Mouse (Mus musculus) spleen, embryonic (tissue): Measurements from ENCODE around the gene Adgrg3.
"Not testable (repeated sequence)": the region's sequence is repeated elsewhere in the genome, so short reads cannot be mapped to it uniquely, and the experiment has no call there.

Experiments used
- CTCF ChIA-PET: fragments of 350-600 bp; sonication (Branson Sonifier 250); formaldehyde crosslinking; loops from one replicate; lab custom pipeline; 2022; lab: Charles Lee

Gene Adgrg3

DNA sequence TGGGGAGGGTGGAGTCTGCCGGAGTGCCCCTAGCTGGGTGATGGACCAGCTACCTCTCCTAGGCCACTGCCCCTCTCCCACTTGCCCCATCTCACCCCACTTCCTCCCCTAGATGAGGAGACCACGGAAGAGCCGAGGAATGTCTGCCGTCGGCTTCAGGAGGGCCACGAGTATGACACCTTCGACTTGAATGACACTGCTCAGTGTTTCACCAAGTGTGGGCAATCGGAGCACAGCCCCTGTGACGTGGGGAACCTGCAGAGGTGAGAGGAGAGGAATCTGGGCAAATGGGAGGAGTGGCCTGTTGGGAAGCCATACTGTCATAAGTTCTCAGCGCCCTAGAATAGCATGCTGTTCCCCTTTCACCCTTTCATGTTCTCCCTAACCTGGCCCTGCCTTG is 3.3 kb downstream of the Adgrg3 start:
- CTCF ChIA-PET = no interaction called here

DNA sequence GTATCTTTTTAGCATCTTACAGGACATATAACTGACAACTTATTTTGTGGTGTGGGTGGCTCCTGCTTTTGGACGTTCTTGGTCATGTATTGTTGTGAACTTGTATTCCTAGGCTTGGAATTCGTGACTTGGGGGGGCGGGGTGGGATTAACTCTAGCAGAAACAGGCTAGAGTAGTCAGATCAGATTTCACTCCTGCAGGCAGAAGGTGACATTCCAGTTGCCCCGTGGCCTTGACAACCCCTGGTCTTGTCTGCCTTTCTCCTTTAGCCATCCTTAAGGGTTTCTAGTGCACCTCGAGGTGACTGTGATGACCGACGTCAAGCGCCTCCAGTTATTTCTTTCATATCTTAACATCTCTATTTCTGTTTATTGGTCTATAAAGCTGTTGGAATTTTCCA is 5.7 kb downstream of the Adgrg3 start:
- CTCF ChIA-PET = no interaction called here

DNA sequence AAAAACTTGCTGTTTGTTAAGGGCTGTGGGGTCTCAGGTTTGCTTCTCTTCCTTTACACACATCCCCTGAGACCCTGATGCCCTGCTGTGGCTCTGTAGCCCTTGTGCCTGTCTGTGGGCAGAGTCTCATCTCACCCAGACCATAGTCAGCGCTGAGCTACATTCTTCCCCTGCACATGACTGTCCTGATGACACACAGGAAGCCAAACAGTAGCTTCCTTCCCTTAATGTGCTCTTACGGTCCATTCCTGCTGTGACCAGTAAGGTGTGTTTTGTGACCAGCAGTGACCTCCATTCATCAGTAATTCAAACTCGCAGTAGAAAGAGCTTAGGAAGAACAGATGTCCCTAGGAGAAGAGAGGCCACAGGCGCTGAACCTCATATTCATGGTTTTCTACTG is 6.9 kb downstream of the Adgrg3 start:
- CTCF ChIA-PET = no interaction called here

DNA sequence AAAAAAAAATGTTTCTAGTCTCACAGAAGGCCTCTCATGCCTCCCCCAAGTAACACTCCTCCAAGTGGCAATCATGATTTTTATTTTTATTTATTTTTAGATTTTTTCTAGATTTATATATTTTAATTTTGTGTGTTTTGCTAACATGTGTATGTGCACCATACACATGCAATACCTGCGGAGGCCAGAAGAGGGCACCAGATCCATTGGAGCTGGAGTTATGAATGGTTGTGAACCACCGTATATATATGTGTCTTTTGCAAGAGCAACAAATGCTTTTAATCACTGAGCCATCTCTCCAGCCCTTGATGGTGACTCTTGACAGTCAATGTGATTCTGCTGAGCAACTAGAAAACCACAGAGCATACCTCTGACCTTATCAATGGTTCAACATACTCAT is 7.9 kb downstream of the Adgrg3 start:
- CTCF ChIA-PET = no interaction called here

DNA sequence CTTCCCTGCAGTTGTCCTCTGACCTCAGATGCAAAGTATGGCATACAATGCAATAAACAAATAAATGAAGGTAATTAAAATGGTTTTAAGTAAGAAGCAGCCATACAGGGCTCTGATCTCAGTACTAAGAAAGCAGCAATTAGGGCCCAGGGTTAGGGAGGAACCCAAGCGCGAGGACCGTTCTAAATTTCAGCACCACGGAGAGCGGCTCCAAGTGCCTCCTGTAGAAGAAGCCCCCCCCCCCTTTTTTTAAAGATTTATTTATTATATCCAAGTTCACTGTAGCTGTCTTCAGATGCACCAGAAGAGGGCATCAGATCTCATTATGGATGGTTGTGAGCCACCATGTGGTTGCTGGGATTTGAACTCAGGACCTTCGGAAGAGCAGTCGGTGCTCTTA is 10.9 kb downstream of the Adgrg3 start:
- CTCF ChIA-PET = not testable (repeated sequence)

DNA sequence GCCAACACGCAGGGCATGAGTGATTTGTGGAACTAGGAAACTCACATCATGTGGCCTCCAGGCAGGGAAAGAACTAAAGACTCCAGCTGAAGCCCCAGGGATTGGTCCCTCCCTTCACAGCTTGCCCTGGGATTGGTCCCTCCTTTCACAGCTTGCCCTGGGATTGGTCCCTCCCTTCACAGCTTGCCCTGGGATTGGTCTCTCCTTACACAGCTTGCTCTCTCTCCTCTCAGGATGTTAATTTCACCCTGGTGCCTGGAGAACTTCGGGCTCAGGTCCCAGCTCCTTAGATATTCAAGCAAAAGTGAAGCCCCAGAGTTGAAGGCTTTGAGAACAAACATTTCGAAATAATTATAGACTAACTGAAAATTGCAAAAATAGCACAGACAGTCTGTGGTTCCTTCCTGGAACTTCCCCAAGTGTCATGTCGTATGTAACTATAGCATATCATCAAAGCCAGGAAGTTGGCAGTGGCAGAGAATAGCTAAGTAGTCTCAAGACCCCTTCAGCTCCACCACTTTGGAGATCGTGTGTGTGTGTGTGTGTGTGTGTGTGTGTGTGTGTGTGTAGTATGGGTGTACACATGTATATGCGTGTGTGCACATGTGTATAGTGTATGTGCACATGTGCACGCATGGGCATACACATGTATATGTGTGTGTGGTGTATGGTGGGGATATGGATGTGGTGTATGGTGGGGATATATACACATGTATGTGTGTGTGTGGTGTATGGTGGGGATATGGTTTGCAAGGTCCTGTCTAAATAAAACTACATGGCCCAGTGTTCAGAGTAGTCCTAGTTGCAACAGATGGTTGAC is 19.8 kb downstream of the Adgrg3 start:
- CTCF ChIA-PET = no interaction called here

DNA sequence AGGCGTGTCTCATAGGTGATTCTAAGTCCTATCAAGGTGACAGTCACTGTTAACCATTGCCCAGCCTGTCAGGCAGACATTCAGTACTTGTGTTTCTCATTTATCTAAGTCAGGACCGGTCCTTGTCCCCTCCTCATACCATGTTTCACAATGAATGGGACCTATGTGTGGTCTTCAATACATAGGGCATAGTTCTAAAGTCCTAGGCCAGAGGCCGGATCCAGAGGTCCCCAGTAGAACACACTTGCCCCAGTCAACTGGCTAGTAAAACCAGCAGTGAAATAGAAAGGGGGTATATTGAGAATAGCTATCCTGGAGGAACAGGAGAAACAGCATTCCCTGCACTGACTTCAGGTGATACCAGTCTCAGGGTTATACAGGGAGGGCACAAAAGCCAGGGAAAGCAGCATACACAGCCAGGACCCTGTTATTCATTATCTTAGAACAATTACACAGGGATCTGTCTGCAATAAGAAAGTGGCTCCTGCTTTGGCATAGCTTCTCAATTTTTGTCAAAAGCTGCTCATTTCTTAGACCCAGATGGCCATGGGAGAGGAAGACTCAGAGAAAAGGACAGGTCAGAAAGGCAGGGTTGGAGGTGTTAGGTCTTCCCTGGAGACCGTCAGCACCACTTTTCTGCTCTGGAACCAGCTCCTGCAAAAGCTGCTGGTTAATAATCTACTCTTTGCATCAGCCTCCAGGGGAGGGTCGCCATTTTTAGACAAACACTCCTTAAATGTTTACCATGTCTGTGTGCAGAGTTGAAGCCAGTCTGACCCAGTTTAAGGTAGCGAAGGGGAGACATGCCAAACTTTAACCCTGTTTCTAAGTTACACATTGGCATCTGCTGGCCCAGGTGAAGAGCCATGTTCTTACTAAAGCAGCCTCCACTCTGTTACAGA is 24.6 kb downstream of the Adgrg3 start:
- CTCF ChIA-PET = no interaction called here

DNA sequence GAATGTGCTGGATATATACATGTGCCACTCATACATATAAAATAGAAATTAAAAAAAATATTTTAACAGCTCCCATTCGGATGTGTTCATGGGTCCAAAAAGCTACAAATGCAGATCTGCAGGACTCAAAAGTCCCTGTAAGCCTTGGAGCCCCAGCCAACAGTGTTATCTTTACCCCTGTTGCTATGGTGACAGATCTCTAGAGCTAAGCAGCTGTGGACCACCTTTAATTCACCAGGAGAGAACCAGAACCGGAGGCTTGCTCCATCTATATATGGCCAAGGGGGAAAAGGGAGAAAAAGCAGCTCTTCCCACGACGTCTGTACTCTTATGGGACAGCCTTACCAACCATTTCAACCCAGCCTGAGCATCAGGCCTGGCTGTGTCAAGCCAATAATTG is 27.3 kb downstream of the Adgrg3 start:
- CTCF ChIA-PET = no interaction called here

DNA sequence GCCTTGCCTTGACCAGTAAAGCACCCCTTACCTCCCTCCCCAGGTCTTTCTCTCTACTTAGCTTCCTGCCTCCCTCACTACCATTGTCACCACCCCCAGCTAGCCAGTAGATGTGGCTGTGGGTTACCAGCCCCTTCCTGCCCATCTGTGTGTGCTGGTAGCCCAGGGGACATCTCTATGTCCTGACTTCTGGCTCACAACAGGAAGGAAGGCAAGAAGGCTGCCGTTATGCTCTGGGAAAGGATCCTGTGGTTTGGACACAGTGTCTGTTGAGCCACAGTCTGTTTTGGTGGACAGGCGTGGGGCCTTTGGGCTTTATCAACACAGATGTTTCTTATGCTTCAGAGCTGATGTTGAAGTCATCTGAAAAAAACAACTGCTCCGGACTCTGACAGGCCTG is 29.5 kb downstream of the Adgrg3 start:
- CTCF ChIA-PET = no interaction called here

DNA sequence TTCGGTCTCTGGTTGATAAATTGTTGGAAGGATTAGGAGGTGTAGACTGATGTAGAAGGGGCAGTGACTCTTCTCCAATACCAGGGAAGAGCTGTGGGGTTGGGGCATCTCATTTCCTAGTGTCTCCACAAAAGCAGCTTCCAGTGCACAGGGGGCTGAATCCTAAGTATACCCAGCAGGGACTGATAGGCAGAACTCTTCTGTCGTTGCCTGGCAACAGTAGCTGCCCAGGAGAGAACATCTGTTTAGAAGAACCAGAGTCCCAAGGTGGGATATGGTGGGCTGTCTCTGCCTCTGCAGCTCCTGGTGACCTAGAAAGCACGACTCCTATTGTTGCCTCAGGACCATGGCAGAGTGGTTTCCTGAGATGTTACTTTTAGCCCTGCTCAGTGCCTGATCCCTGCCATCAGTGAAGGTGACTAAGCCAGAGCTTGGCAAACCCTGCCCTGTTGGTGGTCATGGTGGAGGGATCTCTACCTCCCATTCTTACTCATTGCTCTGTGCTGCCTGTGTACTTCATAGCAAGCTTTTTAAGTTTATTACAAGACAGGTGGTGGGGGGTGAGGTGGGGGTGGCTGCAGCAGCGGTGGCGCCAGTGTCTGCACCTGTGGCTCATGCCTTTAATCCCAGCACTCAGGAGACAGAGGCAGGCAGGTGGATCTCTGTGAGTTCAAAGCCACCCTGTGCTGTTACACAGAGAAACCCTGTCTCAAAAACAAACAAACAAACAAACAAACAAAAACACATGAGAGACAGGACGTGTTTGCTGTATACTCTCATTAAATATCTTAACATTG is 30.6 kb downstream of the Adgrg3 start:
- CTCF ChIA-PET = no interaction called here

DNA sequence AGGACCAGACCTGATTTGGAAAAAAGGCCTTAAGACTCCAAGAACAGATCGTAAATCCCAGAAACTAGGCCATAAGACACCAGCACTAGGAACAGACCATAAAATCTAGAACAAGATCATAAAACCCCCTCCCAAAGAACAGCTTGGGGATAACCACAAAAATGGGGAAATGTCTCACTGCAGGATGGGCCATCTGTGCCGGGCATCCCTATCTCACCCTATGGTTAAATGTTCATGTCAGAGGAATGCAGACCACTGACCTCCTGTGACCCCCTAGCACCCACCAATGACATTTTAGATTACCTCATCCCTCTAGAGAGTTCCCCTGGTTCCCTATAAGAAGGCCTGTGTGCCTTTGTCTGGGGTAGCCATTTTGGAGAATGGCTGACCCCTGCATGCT is 32.1 kb downstream of the Adgrg3 start:
- CTCF ChIA-PET = no interaction called here

DNA sequence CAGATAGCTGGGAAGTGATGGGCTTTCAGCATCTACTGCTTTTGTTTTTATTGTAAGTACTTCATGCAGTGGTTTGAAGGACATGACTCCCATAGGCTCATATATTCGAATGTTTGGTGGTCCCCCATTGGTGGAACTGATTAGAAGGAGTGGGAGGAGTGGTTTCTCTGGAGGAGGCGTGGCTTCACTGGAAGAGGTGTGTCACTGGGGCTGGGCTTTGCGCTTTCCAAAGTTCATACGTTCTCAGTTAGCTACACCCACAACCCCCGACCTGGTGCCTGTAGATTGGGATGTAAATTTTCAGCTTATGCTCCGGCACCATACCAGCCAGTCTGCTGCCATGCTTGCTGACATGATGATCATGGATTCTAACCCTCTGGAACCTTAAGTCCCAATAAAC is 36.9 kb downstream of the Adgrg3 start:
- CTCF ChIA-PET = interaction anchor here (0.7 kb wide), 1 partner anchor 270 kb away, joined by 3 read pairs; no protein-coding TSS in a partner anchor

DNA sequence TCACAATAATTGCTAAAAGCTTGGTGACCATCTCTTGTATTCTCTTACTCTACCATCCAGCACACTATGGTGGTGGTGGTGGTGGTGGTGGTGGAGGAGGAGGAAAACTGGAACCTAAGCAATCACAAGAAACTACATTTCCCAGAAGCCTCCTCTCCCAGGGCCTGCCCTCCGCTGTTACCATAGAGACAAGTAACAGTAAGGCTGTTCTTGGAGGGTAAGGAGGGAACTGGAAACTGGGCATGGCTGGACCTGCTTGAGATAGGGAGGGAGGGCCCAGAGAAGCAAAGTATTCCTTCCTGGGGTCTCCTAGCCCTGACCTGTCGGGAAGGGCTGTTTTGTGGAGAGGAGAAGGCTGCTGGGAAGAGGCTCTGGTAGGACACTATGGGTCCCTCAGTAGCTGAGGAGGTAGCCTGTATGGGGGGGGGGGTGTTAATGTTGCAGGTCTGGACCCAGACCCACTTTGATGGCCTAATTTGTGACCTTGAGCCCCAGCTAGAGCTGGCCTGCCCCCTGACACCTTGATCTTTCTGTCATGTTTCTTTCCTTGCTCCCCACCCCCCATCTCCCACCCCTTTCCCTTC is 37.5 kb downstream of the Adgrg3 start, which contains the start of gene Drc7:
Gene Drc7, plus strand, starts transcription at position 177 of the 584 bp plus-strand sequence.
- CTCF ChIA-PET = interaction anchor here (0.7 kb wide), 1 partner anchor 270 kb away, joined by 3 read pairs; no protein-coding TSS in a partner anchor

DNA sequence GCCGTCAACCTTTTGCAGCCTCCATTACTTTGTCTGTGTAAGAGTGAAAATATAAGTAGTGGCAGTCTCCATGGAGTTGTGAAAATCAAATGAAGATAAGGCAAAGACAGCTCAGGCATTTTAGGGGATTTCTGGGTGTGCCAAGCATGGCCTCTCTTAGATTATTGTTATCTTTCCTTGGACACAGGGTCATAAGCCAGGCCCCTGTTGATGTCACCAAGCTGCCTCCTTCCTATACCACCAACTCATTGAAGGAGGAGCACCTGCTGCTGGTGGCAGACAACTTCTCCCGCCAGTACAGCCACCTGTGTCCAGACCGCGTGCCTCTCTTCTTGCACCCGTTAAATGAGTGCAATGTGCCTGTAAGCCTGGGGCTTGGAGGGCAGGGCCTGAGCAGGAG is 38.9 kb downstream of the Adgrg3 start:
- CTCF ChIA-PET = no interaction called here

DNA sequence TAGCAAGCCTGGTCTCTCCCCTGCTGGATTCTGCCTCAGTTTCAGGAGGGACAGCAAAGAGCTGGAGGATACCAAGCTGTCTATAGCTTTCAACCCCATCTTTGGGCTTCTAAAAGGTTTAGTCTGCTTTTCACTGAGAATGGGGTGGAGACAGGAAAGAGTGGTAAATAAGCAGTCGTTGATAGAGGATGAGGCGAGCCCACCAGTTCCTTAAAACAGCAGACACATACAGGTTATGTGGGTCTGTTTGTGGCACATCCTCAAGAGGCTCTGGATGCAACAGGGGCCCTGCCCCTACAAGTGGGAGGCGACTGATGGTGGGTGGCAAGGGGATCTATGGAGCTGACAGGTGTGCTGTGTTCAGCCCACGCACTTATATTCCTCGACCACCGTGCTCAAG is 41.2 kb downstream of the Adgrg3 start:
- CTCF ChIA-PET = no interaction called here

DNA sequence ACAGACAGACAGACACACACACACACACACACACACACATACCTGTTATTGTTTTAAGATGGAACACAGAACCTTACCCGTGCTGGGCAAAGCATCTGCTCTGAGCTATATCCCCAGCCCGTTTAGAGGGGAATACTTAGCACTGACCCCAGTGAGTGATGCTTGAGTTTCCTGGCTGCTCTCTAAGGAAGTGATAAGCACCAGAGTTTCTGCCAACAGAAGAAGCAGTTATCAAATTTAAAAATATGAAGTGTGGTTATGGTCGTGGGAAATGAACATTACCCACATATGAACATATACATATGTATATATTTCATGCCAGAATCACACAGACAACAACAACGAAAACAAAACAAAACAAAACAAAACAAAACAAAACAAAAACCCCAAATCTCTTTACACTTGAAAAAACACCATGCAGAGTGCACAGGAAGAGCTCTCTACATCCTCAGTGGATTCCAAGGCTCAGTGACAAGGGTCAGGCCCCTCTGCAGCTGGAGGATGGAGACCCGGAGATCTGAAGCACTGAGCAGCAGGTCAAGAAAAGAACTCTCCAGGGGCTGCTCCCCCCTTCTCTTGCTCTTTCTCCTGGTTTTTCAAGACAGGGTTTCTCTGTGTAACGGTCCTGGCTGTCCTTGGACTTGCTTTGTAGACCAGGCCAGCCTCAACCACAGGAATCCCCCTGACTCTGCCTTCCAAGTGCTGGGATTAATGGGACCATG is 42.5 kb downstream of the Adgrg3 start:
- CTCF ChIA-PET = no interaction called here

DNA sequence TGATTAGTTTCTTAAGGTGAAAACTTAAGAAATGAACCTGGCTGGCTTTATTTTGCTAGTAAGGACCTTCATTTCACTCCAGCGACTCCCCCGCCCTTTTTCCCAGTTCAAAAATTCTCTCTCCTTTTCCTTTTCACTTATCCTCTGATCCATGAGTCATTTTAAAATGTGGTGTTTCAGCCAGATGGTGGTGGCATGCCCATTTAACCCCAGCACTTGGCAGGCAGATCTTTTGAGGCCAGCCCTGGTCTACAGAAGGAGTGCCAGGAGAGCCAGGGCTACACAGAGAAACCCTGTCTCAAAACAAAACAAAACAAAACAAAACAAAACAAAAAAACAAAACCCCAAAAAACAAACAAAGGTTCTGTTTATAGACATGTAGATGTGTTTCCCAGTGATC is 47.0 kb downstream of the Adgrg3 start:
- CTCF ChIA-PET = no interaction called here

DNA sequence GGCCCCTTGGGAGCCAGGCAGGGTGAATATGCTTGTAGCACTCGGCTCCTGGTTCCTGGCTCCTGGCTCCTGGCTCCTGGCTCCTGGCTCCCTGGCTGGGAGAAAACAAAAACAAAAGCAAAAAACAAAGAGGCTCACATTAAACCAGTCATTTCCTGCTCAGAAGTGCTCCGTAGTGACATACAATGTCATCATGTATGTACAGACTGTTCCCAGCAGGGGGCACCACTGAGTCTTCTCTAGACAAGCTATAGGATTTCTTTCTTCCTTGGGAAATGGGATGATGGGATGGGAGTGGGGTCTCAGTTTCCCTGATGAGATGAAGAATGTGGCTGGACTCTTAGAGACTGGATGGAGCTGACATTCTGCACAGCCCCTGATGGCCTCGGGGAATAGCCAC is 50.1 kb downstream of the Adgrg3 start:
- CTCF ChIA-PET = no interaction called here

DNA sequence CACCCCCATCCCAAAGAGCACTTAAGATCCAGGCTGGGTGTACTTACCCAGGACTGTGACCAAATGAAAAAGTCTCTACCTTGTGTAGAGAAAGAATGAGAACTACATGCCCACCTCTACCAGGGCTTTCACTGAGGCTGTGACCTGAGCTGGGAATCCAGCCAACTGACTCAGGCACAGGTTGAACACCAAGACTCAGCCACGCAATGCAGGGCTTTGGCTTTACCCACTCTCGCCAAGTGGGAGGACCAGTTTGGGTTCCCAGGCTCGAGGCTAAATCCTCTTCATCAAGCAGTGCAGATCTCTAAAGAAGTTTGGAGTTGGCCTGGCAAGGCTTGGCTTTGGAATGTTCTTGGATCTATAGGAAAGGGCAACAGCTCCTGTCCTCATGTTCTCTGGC is 58.0 kb downstream of the Adgrg3 start:
- CTCF ChIA-PET = no interaction called here

DNA sequence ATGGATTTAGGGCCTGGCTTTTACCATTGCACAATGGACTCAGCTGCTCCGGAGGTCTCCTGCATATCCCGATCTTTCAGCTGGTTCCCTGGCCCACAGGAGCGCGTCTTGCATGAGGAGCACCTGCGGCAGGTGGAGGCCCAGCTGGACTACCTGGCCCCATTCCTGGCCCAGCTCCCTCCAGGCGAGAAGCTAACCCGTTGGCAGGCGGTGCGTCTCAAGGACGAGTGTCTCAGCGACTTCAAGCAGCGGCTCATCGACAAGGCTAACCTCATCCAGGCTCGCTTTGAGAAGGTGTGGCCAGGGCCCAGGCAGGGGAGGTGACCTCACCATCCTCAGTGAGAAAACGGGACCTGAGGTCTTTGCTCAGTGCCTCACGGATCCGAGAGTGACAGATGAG is 58.7 kb downstream of the Adgrg3 start:
- CTCF ChIA-PET = no interaction called here

DNA sequence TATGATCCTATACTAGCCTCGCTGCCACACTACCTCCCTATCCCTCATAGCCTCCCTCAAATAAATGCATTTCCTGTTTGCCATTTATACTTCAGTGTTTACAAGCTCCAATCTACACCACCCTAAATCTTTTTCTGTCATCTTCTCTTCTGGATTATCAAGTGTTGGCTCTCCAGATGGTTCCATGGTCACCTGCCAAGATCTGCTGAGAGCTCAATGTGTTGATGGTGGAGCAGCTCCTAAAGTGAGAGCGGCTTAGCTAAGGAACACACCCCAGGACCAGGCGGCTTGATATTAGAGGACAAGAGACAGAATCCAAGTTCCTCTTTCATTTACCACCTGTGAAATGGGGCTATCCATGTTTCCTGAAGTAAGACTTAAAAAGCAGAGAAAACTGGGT is 60.6 kb downstream of the Adgrg3 start:
- CTCF ChIA-PET = interaction anchor here (0.6 kb wide), 1 partner anchor 21 kb away, joined by 4 read pairs; no protein-coding TSS in a partner anchor
